Mouse (Mus musculus) spleen, embryonic (tissue): ENCODE data around the gene Dnajc8.
"Not testable (repeated sequence)": the region's sequence is repeated elsewhere in the genome, so short reads cannot be mapped to it uniquely, and the experiment has no call there.

ENCODE experiments used
- CTCF ChIA-PET: fragments of 350-600 bp; sonication (Branson Sonifier 250); formaldehyde crosslinking; loops from one replicate; lab custom pipeline; 2022; lab: Charles Lee

Gene Dnajc8

DNA sequence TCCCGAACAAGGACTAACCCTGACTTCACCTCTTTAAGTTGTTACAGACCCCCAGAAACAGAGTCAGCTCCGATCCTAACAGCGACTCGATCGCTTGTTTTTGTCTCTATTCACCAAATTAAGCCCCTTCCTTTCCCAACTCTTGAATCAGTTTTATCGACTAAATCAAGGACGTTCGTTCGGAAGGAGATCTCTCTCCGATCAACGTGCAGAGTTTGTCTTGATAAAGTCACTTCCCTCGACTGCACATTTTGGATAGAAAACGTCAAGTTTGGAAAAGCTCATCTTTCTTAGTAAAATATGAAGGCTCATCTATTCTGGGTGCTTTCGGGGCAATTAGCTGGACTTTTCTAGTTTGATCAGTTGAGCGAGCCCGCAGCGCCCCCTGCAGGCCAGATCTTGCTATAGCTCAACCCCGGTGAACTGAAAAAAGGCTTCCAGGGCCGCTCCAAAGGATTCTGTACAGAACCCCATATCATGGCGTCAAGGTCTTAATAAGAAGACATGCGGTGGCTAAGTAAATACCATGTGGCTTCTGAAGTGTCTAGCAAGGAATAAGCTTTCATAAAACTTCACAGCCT, 20.7 kb upstream of the Dnajc8 start:
- CTCF ChIA-PET, result interaction anchor here (0.7 to 1.2 kb wide), 3 partner anchors 18 to 426 kb away, joined by 3 to 9 read pairs (median 8); partner anchors contain the start of gene Atpif1

DNA sequence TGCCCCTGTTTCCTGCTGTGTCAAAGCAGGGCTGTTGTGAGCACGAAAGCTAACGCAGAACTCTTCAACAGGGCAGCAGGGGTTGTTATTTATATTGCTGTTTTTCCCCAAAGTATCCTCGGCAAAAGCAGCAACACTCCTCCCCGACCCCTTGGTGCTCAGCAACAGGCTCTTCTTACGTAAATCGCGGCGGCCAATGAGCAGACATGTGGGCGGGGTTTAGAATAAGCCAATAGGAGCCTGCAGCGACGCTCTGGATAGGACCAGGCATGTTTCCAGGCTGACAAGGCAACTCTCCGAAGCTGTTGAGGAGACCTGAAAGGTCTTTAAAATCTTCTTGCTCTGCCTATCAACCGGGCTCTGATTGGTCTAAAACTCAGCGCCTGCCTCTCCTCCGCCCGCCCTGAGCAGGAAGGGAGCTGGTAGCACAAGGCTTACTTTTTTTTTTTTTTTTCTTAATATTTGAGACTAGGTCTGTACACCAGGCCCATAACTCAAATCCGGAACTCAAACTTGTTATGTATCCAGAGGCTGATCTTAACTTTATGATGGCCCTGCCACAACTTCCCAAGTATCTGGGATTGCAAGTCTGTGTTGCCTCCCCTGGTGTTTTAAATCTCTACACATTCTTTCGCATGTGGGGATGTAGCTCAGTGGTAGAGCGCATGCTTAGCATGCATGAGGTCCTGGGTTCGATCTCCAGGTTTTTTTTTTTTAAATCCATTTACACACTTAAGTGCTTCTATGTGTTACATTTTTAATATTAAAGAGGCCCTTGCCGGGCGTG, 19.8 kb upstream of the Dnajc8 start:
- CTCF ChIA-PET, result interaction anchor here (0.6 to 0.7 kb wide), 2 partner anchors 11 to 1147 kb away, joined by 4 to 8 read pairs; no protein-coding TSS in a partner anchor

DNA sequence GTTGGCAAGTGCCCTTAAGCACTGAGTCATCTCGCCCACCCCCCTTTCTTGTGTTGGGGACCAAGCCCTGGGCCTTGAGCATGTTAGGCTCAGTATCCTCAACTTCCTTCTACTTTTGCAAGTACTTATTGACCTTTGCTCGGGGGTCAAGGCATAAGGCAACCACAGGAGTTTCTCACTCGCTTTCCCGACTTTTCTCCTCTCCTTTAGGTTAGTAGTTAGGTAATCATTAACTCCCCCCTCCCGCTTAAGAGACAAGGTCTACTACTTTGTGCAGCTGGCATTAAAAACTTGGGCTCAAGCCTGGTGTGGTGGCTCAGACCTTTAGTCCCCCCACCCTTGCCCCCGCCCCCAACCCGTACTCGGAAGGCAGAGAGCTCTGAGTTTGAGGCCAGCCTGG, 17.3 kb upstream of the Dnajc8 start:
- CTCF ChIA-PET, result interaction anchor here (0.7 kb wide), 1 partner anchor 120 kb away, joined by 9 read pairs; no protein-coding TSS in a partner anchor

DNA sequence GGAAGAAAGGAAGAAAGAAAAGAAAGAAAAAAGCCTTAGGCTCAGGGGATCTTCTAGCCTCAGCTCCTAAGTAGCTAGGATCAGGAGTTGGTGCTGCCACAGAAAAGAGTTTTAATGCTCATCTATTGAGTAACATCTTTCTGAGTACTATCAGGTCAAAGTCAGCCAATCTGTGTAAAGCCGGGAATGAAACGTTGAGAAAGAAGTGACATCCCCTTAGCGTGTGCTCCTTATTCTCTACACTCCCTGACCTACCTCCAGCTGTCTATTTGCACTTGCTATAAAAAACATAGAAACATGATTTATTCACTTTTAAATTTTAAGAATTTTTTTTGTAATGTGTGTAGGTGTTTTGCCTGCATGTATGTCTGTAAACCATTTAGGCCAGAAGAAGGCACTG, 16.2 kb upstream of the Dnajc8 start:
- CTCF ChIA-PET, result no interaction called here

DNA sequence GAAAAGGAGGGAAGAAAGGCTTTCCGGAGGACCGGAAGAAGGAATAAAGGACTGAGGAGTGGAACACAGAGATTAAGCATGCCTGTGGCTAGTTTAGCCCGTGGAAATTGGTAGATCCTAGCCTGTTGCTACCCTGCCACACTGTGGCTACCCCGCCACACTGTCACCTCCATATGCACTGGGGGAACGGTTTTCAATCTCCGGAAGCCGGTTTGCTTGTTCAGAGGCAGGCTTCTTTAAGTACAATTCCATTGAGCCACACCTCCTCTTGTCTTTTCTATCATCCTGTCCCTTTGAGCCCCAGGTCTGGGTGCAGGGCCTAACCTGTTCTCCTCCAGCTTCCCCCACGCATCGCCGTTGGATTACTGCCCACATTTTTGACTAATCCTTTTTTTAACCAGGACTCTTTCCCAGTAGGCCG, 11.0 kb upstream of the Dnajc8 start:
- CTCF ChIA-PET, result no interaction called here

DNA sequence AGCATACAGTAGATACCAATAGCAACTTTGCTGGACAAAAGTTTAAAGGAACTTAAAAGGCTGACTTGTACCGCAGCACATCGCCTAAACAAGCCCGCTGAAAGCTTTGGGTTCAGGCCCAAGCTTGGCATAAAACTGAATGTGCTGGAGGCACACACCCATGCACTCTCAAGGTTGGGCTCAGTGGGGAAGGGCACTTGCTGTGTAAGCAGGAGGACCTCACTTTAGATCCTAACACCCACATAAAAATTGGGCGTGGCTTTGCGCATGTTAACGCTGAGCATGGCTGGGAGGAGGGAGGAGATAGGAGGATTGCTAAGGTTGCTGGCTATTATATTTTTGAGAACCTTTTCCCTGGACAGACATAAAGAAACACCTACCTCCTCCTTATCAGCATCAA, 10.5 kb upstream of the Dnajc8 start:
- CTCF ChIA-PET, result no interaction called here

DNA sequence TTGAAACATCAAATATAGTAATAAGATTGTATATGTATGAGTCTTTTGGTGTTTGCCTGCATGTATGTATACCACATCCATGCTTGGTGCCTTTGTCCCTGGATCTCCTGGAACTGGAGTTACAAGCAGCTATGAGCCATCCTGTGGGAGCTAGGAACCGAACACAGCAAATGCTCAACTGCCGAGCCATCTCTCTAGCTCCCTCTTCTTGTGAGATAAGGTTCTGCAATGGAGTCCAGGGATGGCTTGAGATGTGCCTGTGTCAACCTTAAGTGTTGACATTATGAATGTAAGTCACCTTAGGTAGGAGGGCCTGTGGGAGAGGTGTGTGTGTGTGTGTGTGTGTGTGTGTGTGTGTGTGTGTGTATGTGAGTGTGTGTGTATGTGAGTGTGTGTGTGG, 8.7 kb upstream of the Dnajc8 start:
- CTCF ChIA-PET, result interaction anchor here (0.6 to 0.7 kb wide), 2 partner anchors 11 to 1993 kb away, joined by 7 to 8 read pairs; no protein-coding TSS in a partner anchor

DNA sequence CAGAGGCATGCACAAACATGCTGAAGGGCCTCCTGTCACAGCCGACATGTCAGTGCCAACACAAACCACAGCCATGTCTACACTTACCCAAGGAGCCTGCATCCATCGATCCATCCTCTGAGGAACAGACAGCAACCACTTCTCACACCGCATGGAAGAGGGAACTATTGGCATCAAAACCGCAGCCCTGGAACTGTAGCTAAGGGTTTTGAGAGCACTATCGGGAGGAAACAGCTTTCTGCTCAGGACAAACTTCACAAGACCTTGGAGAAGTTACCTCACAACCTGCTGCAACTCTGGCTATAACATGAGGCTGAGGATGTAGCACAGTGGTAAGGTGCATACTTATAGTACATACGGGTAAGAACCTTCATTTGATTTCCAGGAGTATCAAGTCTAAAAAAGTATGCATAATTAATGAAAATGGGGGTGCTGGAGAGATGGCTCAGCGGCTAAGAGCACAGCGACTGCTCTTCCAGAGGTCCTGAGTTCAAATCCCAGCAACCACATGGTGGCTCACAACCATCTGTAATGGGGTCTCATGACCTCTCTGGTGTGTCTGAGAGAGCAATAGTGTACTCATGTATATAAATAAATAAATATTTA, 7.3 kb upstream of the Dnajc8 start:
- CTCF ChIA-PET, result no interaction called here

DNA sequence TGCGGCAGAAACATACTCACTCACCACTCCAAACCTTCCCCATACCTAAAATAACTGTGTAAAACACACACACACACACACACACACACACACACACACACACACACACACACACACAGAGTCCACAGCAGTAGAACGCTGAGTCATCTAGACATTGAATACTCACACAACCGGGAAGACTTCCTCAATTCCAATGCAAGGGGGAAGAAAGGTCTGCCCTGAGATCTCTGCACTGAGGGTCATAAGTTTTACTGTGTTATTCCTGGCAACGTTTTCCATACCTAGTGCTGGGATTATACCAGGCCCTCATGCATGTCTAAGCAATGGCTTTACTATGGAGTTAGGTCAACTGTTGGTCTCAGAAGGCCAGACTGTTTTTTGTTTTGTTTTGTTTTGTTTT, 6.0 kb upstream of the Dnajc8 start:
- CTCF ChIA-PET, result interaction anchor here (0.5 kb wide), 1 partner anchor 322 kb away, joined by 5 read pairs; no protein-coding TSS in a partner anchor

DNA sequence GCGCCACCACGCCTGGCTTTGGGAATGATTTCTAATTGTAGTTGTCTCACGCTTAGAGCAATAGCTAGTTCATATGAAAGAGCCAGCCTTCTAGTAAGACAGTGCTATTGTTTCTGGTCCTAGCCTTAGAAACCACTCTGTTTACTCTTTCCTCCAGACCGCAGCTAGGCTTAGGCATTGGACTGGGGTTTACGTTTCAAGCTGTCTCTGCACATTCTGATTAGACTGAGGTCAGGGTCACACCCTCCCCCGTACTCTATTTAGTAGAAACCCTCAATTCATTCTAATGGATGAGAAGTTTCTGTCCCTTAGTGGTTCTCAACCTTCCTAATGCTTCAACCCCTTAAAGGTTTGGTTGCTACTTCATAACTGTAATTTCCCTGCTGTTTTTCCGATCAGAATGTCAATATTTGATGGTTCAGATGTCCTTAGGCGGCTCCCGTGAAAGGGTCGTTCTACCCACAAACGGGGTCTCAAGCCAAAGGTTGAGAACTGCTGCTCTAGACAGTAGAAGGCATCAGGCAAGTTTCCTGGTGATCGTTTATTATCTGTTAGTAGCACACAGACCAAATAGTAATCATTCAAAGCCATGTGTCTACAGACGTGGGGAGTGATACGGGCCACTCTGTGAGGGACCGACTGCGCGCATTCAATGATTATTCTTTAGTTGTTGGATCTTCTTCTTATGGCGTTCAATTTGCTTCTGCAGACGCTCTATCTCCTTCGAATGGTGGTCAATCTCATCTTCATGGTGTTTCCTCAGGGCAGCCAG, 5.1 kb upstream of the Dnajc8 start:
- CTCF ChIA-PET, result interaction anchor here (0.5 kb wide), 1 partner anchor 323 kb away, joined by 5 read pairs; no protein-coding TSS in a partner anchor

DNA sequence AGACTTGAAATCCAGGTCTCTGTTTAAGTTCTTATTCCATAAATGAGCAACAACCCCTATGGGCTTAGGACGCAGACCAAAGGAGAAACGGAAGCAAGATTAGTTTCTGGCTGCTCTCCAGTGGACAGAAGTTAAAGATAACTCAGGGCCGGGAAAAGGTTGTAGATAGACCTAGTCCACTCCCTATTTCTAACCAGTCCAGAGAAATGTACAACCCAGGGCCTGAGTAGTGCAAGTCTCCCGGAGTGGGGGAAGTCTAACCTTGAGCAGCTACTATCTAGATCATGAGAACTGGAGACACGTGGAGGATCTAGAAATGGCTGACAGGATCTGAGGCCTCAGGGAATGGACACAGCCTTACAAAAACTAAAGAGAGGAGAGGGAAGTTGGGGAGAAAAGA, 2.9 kb upstream of the Dnajc8 start:
- CTCF ChIA-PET, result interaction anchor here (1.1 kb wide), 1 partner anchor 18 kb away, joined by 9 read pairs; no protein-coding TSS in a partner anchor

DNA sequence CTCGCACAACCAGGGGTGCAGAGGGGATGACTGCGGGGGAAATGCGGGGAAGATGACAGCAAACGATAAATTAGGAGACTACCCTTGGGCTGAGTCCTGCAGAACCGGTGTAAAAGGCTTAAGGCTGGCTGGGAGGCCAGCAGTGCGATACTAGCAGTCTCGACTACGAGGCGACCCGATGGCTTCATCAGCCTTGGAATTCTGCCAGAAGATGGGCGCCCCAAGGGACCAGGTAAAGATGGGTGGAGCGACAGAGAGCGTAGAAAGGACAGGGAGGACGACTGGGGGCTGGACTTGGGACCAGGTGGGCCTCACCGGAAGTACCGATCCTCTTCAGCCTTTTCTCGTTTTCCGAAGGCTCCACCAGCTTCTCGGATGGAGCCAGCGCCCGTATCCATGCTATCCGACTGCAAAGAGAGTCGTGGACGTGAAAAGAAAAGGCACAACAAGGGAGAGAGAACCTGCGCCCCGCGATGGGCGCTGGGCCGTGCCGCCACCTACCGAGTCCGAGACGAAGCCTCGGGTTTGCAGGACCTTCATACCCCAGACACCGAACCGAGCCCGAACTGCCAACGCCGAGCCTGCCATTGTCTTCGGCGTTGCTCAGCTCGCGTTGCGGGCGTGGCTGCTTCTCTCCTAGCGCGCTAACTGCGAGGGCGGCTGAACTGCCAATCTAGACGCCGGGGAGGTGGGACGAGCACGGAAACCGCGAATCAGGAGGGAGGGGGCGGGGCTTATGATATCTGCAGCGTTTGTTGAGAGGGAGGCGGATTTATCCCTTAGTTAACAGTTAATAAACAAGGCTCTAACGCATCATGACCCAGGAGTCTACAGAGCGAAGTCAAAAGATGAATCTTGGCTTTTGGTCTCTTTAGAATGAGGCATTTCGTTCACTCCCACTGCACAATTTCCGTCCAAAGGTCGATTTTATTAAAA, 2.1 kb upstream of the Dnajc8 start, which contains the start of gene Atpif1:
Atpif1 (minus strand) TSS at position 679 of the 936 bp plus-strand sequence.
- CTCF ChIA-PET, result interaction anchor here (0.6 to 1.1 kb wide), 2 partner anchors 19 to 519 kb away, joined by 5 to 9 read pairs; no protein-coding TSS in a partner anchor

DNA sequence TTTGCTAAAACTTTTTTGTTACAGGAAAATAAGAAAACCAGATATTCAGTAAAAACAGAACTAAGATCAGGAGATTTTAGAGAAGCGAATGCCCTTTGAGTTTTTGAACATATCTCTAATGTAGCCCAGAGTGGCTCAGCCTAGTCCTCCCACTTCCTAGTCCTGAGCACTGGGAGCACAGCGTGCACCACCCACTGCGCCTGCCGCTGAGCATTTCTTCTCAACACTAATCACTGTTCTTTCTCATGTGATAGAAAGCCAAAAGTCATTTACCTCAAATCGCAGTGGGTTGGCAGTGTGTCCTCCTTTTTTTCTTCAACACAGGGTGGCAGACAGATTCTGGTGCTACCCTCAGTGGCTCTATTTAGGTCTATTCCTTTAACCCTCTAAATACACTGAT, 4.1 kb downstream of the Dnajc8 start:
- CTCF ChIA-PET, result no interaction called here

DNA sequence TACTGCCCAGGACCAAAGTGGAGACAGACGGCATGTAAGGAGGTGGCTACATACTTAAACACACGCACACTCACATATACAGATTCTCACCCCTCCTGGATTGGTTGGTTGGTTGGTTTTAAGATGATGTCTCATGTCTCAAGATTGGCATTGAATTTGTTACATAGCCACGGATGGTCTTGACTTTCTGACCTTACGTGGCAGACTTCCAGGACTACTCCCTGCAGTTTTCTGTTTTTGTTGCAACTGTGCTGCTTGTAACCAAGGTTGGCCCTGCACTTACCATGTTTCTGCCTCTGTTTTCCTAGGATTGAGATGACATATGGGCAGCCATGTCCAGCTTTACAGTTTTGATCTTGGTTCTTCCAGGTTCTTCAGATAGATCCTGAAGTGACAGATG, 6.1 kb downstream of the Dnajc8 start:
- CTCF ChIA-PET, result no interaction called here

DNA sequence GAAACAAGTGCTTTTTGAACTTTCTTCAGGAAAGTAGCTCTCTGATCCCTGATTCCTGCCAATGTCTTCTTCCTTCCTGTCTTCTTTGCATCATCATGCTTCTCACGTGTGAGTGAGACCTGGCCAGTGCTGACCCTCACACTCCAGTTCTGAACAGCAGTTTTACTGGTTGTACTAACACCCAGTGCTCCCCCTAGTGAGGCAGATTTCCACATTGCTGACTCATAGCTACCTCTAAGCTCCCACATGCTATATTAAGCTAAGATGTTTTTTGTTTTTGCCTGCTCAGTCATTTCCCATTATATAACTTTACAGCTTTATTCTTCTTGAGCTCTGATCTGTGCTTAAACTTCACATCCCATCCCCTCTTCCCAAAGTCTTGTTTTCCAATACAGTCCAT, 7.4 kb downstream of the Dnajc8 start:
- CTCF ChIA-PET, result no interaction called here

DNA sequence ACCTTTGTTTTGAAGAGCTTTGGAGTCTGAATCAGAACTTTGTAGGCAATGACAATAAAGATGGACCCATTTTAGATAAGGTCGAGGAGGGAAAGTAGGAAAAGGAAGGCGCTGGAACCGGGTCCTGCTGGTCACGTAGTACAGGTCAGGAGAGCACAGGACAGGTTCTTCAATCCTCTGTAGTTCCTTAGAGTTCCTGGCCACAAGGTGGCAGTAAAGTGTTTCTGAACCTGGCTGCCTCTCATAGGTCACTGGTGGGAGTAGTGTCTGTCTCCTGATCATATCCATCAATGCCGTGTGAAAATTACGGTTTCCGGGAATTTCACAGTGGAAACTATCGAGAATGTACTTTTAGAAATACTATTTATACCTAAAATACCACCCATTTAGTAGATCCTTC, 10.5 kb downstream of the Dnajc8 start:
- CTCF ChIA-PET, result interaction anchor here (0.7 kb wide), 2 partner anchors 160 to 454 kb away, joined by 3 to 4 read pairs; no protein-coding TSS in a partner anchor

DNA sequence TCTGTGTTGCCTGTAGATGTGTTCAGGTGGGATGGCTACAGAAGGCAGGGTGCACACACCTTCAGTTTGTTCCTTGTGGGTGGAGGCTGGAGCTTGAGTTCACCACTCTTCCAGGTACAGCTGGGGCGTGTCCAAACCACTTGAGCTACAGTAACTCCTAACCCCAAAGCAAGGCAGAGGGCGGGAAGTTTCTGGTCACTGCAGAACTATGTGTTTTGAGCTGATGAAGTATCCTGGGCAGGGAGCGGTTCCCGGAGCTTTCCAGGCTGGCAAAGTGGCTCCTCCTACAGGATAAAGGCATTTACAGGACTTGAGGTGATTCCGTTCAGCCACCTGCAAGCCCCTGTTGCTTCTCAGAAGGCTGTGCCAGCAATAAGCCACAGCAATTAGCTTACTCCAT, 18.9 kb downstream of the Dnajc8 start:
- CTCF ChIA-PET, result no interaction called here

DNA sequence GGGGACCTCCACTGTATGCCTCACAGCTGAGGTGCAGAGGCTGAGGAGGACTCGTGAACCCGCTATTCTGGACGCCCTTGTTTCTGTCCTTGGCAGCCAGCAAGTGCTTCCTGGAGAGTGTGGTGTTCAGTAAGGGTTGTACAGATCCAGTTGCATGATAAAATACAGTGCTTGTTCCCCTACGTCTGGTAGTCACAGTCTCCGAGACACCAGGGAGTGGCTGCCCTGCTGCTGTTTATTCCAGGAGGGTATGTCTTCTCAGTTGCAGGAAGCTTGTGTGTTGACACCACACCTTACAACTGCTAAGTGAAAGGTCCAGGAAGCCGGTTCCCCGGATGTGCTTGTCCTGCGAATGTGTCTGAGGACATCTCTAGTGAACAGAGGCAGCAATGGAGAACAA, 19.3 kb downstream of the Dnajc8 start:
- CTCF ChIA-PET, result no interaction called here

DNA sequence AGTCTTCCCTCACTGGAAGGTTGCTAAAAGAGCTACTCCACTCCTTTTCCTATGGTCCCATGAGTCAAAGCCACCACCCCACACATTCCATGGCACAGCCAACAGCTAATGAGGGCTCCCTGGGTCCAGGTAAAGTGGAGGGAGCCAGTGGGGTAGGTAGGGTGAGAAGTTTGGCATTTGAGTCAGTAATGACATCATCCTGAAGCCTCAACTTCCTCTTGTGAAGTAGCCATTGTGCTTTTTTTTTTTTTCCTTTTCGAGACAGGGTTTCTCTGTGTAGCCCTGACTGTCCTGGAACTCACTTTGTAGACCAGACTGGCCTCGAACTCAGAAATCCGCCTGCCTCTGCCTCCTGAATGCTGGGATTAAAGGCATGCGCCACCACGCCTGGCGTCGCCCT, 20.2 kb downstream of the Dnajc8 start:
- CTCF ChIA-PET, result not testable (repeated sequence)

DNA sequence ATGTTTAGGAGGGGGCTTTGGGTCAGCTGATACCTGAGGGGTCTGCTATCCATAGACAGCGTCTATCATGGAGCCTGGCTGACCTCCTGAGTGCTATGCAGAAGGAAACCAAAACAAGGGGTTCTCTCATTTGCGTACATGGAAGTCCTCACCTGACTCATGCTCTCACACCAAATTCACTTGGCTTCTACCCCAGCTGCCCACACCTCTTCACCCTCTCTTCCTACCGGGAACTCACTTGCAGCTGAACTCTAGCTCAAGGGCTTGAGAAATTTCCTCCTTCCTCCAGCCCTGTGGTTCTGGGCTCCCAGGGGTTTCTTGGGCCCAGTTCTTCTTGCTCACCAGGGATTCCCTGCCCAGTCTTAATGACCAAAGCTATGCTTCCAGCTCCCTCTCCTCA, 27.9 kb downstream of the Dnajc8 start:
- CTCF ChIA-PET, result no interaction called here
